Mouse (Mus musculus) kidney, postnatal 14 days (tissue): ENCODE measurements around the gene Gm37240.

Experiments
- DNase-seq: peaks from one replicate; pipeline ENCODE4 v3.0.0; 2022; ENCODE audit warnings: mixed read lengths

The Gm37240 gene

DNA sequence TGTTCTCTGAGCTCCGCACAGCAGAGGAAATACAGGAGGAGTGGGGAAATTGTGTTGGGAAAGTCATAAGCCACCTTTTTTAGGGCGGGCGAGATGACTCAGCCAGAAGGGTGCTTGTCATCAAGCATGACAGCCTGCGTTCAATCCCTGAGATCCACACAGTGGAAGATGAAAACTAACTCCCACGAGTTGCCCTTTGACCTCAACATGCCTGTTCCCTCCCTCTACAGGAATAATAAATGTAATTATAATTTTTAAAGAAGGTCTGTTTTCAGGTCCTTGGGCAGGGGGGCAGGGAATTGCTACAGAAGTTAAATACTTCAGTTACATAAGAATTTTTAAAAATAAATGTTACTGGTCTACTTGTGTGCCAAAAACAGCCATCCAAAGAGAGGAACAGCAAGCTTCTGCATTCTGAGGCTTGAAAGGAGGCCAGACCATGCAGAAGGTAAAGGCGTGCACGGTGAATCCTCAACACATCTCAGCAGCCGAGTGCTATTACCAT is 902.1 kb downstream of the Gm37240 start:
- no peak for DNase-seq

DNA sequence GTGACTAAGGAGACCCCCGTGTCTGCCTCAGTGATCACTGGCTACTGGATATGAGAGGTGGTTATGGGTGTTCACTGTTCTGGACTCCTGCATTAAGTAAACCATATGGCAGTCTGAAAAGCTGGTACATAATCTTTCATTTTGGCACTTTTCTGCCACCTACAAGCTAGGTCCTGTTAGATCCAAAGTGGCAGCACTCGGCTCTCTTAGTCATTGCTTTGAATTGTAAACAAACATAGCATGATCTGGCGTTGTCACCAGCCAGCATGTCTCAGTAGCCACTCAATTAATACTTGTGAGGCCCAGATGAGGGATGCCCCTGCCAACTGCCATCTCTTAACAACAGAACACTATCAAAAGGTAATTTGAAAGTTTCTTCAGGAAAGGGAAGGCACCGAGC is 904.6 kb downstream of the Gm37240 start:
- DNase-seq, result no peak

DNA sequence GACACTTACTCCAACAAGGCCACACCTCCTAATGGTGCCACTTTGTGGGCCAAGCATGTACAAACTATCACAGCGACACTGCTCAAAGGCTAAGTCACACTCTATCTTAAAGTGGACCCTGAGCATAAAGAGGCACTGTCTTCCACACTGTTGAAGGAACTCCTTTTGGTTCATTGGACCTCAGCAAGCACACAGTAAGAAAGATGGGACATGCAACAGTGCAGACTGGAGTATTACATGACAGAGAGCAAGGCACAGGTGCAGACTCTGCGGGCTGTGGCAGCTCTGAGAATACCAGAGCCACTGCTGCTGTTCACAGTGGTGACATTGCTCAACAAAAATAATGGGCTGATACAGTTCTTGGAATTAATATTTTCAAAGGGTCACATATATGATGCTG is 907.2 kb downstream of the Gm37240 start:
- DNase-seq, result no peak

DNA sequence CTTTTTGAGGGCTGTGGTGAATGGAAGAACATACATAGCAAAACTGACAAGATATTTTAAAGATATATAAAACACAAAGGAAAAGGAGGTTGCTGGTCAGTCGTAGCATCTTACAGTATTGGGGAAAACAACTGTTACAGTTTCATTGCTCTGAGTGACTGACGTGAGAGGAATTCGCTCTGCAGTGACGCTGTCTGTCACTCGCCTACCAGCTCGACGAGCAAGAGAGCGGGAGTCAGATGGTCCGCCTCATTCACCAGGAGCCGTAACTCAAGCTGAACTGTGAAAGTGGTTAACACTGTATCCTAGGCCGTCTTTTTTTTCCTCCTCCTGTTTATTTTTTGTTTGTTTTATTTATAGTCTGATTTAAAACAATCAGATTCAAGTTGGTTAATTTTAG is 908.6 kb downstream of the Gm37240 start:
- DNase-seq, result no peak

DNA sequence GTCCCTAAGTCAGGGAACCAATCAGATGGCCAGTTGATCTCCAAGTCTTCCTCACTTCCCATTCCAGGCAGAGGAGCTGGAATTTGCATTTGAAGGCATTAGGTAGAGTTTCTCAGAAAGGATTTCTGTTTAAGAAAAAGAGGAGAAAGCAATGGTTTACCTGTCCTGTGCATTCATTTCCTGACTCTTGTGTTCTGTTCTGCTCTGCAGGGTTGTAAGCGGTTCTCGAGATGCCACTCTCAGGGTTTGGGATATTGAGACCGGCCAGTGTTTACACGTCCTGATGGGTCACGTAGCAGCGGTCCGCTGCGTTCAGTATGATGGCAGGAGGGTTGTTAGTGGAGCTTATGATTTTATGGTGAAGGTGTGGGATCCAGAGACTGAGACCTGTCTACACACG is 913.1 kb downstream of the Gm37240 start:
- DNase-seq, result no peak

DNA sequence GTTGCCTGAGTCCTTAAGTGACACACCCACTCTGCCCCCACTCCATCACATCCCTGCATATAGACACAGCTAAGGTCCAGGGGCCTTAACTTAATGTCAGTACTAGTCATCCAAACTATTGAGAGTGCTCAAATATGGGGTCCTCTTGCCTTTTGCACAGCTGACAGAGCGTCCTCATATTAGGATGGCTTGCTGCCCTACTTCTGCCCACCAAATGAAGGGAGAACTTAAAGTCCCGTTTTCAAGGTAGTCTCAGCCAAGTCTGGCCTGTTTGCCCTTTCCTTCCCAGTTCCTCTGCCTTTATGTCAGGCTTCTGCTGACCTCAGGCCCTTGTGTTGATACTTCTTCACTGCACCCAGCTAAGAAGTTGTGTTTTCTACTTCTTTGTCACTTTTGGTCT is 914.4 kb downstream of the Gm37240 start:
- DNase-seq, result no peak

DNA sequence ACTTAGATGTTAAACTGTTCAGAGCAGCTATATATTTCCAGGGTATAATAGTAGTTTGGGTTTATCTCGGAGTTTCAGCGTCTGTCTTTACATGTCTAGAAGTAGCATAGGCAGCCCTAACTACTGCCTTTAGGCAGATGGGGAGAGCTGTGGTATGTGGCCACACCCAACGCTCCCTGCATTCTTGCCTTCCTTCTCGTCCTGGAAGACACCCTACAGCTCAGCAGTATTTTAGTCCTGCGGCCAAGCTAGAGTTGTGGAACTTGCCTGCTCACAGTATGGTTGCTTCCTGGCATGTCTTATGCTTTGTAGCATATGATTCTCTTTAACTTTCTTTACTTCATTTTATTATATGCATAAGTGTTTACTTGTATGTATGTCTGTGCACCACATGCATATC is 915.8 kb downstream of the Gm37240 start:
- DNase-seq, result no peak

DNA sequence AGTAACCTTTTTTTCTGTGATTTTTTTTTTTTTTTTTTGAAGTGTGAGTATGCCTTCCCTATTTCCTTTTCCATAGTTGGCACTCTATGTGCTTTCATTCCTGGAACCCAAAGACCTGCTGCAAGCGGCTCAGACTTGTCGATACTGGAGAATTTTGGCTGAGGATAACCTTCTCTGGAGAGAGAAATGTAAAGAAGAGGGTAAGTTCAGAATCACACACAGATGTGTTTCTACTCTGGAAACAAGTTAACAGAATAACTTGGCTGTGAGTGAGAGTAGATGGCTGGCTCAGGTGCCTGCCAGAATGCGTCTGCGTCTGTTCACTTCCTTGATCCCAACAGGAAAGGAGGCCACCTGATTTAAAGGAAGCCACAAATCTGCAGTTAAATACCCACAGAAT is 920.0 kb downstream of the Gm37240 start:
- DNase-seq, result no peak

DNA sequence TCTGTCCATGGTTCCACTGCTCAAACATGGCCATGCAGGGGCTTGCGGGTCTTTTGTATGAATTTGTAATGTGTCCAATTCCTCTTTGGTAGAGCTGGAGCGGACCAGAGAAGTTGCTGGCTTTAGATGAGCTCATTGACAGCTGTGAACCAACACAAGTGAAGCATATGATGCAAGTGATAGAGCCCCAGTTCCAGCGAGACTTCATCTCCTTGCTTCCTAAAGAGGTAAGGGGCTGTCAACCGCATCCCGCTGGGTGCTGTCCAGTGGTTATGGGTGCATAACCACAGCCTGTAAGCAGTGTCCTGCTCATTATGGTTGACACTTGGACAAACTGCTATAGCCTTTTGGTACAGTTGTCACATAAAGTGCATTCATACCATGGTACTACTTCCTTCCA is 922.2 kb downstream of the Gm37240 start:
- no peak for DNase-seq

DNA sequence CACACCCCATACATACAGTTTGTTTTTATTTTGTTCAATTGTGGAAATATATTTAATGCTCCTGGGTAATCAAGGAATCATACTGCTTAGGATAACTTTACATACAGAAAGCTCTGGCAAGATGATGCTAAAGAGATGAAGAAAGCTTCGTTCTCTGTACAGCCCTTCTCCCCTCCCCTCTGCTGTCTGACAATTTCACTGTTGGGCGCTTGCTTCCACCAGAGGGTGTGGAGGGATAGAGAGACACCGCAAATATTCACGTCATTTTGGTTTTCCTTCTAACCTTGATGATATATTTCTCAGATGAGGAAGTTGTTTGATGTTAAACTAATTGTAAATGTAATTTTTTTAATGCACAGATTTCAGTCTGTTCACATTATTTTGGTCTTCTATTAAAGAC is 931.5 kb downstream of the Gm37240 start:
- DNase-seq, result no peak

DNA sequence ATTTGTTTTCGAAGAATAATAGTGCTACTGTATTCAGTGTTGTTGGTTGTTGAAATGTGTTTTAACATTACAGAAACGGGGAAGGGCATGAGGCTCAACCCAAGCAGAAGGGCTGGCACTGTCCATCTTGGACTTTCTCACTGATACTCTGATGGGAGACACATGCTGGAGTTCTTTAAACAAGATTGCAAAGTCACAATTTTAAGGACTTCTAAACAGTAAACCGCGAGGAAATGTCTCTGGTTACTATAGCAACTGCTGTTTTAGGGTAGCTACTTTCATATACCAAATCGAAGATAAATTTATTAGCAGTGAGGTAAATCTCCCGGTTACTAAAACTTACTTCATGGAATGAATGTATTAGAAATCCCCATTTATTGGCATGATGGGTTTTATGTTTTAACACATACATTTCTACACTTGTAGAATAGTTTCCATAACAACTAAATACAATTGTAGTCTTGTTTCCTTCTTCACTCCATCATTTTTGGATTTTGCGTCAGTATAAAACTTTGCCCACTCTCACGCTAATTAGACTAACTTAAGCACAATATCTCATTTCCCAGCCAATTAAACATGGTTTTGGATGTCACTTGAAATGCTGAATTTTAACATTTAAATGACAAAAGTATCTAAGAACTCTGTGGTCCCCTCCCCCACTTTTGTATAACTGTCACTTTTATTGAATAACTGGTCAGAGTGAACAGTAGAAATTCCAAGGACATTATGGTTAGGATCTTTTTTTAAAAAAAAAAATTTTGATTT is 932.1 kb downstream of the Gm37240 start:
- no peak for DNase-seq

DNA sequence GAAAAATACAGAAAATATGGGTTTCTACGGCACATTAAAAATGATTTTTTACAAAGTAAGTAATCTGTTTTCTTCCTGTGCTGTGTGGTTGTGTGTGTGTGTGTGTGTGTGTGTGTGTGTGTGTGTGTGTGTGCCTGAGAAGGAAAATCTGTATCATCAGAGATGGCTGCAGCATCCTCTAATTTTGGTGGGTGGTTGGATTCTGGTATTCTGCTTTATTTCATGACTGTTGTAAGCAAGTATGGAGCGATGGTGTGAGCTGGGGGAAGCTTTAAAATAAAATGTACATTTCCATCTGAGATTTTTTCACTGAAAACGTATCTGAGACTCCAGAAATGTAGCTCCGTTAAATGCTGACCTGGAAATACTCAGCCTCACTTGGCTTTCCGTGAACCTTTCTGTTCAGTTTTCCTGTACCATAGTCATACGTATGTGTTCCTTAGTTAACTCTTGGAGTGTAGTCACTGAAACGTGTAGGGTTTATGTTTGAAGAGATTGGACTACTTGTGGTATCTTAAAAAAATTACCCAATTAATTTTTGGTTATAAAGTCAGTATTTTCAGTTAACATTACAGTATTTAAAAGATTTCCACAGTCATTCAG is 934.6 kb downstream of the Gm37240 start:
- no peak for DNase-seq

DNA sequence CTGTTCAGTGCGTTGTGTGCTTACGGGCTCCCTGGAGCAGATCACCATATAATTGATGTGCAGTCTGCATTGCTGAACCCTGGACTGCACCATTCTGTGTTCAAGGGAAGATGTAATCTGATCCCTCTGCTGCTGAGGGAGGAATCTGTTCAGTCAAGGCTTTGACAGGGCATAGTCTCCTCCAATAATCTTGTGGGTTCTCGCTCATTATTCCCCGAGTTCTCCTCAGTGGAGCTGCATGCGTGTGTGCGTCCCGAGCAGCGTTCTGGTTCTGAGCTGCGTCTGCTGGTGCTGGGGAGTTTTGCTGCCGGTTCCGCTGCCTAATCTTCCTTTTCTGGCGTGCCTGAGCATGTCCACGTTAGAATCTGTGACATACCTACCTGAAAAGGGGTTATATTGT is 935.2 kb downstream of the Gm37240 start:
- DNase-seq, result peak; percentile 74

DNA sequence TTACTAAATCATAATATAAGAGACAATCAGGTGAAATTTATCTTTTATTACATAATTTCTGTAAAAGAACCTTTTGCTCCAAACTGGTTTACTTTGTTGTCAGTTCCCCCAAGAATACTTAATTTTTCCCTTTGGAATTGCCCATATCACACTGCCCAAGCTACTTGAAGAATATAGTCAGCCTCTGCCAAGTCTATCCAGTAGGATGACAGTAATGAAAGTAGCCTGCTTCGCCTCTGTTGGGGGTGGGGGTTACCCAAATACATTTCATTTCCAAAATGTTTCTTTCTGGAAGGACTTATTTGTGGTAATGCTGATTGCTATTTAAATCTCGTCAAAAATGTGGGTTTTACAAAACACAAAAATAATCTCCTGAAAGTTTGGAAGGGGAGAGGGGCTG is 935.6 kb downstream of the Gm37240 start:
- no peak for DNase-seq

DNA sequence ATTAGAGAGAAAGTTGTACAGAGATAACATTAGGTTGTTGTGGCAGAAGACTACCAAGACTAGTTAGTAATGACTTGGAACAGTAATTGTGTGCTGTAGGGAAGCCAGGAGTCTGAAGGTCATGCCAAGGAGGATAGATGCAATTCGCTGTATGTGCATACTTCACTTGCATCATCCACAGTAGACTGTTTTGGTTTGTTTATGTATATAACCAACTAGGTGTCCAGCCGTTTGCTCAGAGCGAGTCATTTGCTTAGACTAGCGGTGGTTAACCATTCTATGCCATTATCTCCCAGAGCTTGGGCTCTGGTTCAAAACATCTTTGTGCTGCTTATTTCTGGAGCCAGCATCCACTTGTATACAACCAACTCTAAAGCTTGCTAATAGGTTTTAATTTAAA is 937.9 kb downstream of the Gm37240 start:
- no peak for DNase-seq

DNA sequence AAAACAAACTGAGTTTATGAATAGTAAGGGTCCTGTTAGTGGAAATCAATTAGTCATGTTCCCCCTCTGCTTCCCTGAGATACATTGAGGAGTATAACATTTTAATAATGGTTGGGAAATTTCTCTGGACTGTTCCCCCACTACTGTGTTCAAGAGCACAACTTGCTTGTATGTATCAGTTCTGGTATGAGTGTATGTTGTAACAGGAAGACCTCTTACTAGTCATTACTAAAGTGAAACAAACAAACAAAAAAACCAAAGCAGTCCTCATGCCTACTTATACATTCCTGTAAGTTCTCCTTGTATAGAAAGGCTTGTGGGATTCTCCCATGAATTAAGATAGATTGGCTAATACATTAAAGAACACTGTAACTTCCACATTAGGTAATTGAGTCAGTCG is 940.9 kb downstream of the Gm37240 start:
- DNase-seq, result no peak

DNA sequence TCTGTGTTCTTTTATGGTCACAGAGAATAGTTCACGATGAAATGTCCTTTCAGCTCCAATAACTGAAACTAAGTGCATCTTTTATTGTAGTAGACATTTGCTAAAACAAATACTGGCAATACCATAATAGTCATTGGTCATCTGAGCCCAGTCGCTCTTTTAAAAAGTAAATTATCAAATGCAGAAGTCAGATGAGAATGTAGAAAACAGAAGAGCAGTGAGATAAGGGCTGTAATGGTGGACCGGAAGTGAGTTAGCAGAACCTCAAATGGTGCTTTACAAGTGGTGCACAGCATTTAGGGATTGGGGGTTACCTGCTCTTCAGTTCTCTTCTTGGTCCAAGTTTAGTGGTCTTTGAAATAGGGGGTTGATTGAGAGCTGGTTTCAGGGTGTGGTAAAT is 942.4 kb downstream of the Gm37240 start:
- DNase-seq, result no peak

DNA sequence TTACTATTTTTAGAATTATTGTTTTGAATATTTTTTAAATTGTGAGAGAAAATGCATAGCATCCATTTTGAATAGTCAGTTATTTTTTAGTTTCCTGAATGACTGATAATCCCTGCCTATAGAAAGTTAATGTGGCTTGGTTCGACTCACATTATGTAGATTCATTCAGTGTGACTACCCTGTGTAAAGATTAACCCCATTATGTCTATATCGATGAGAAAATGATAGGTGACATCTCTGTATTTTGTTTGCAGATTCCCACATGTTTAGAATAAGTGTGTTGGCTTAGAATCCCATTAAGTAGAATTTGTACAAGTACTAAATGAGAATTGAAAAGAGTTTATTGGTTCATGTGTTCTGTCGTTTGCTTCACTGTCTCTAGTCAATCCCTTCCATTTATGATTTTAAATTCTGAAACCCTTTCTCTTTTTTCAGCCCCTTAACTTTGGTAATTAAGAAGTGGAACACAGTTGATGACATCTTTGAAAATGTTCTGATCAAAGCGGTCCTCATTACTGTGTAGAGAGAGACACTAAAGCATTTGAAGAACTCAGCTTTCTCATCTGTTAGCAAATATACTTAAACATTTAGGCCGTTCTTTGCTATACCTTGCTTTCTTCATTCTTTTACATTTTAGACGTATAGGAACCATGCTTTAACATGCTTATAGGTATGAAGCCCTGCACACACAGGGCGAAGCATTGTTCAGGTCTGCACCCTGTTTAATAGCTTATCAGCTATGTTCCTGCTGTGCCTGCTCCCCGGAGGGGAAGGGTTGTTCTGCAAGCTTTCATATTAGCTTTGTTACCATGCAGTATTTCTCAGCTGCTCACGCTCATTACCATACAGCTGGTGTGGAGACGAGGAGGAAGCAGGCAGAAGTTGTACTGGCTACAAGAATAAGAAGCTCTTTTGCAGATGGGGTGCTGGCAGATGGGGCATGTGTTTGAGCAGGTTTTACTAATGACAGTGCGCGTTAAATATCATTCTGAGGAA is 949.7 kb downstream of the Gm37240 start:
- peak; percentile 14 for DNase-seq

DNA sequence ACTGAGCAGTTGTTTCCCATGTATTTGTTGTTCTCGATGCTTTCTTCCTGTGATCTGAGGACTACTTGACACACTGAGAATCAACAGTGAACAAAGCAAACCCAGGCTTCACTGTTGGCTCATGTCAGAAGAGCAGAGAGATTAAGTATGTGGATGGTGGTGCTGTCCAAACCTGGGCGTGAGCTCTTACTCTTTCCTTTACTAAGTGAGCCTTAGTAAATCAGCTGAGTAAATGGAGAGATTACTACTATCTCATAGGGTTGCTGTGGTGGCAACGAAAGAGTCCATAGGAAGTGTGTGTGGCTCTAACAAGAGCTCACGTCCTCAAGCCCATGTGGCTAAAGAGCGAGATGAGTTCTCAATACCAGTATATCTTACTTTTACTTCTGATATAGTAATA is 950.4 kb downstream of the Gm37240 start:
- no peak for DNase-seq

DNA sequence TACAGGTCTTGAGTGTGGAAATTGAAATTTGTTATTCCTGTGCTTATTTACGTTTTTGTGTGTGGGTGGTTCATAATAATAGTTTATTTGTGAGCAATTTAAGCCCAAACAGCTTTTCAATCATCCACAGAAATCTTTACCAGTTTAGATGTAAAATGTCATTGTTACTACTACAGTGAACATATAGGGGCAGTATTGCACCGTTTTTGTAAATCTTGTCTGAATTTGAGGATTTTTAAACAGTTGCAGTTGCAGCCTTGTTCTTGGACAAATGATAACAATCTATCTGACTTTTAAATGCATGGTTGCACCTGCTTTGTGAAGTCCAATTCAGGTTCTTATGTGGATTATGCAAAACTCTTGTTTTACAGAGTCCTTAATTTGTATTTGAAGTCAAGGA is 951.1 kb downstream of the Gm37240 start:
- no peak for DNase-seq

DNA sequence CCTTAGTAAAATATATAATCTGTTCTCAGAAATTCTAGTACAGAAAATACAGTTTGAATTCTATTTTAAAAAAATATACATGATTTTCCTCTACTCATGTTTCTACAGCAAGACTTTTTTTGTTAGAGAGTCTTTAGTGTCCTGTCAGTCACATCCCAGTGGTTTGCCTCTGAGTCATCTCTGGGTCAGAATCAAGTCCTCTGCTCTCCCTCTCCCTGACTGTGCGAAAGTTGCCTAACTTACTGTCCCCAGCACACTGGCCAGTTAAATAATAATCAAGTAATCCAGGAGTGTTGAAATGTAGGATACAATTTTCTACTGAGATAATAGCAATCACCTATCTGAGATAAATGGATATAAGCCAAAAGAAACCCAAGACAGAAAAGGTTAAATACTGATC is 951.6 kb downstream of the Gm37240 start:
- DNase-seq, result no peak

DNA sequence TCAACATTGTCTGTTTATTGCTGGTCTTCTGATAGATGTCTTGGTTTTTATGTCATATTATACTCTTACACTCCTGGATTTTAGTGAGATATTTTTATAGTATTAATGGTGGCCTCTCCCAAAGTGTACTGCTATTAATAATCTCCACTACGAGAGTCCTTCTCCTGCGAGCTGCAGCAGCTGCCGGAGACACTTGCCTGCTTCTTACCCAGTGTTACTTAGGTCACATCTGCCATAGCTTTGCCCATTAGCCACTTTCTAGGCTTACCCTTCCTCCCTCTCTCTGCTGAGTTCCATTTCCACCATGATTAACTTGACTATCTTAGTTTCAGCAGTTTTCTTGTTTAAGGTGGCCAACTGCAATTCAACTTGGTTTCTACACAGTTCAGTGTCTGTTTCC is 956.6 kb downstream of the Gm37240 start:
- DNase-seq, result no peak

DNA sequence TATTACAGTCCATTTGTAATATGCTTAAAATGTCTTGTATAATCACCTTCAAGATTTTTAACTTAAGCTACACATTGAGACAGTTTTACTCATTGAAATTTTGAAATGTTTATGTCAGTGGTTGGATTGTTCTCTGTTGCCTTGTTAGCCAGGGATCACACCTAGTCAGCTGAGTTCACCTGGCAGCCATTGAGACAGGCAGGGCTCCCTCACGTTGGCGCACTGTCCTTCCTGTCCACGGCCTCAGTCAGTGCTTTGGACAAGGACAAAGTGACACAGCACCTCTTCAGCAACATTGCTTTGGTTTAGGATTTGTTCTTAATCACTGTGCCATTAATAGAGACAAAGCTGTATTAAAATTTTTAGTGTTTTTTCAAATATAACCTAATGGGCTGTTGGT is 958.1 kb downstream of the Gm37240 start:
- no peak for DNase-seq

DNA sequence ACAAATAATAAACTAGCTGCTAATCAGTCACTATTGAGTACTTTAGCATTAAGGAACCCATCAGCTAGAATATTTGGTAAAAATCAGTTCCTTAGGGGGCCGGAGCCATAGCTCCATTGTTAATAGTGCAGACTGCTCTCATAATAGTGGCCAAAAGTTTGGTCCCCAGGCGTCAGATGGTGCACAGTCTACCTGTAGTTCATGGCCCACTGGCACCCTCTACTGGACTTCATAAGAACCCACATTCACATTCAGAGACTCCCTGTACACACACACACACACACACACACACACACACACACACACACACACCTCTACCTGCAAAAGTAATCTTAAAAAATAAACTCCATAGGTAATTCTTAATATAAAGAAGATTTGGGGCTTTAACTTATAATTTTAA is 959.4 kb downstream of the Gm37240 start:
- DNase-seq, result no peak
